Mouse (Mus musculus): Measurements from ENCODE around the gene Opalin. TPM values are rescaled to one million over a fixed set of nuclear protein-coding genes. Genes with fewer than 3 reads are reported as not detected.

Opalin gene
- total RNA-seq, 2 experiments from 2014 or later: not detected

- ATAC-seq (replicated peaks; ENCODE audit: low FRiP score, low TSS enrichment, poor library complexity, severe bottlenecking): peak; percentile 46
These were observed 54.7 kb downstream of the Opalin start for GRCm38 (mm10) chr19:41022244-41022643.

- no peak for ATAC-seq (replicated peaks; ENCODE audit: low FRiP score, low TSS enrichment, poor library complexity, severe bottlenecking)
These were observed 56.4 kb downstream of the Opalin start for GRCm38 (mm10) chr19:41020537-41020936.

GRCm38 (mm10) chr19:41019164-41019675 lies 57.7 kb downstream of the Opalin start:
- ATAC-seq (replicated peaks; ENCODE audit: low FRiP score, low TSS enrichment, poor library complexity, severe bottlenecking): no peak

- ATAC-seq (replicated peaks; ENCODE audit: low FRiP score, low TSS enrichment, poor library complexity, severe bottlenecking): peak; percentile 82
These were observed 60.8 kb downstream of the Opalin start for GRCm38 (mm10) chr19:41015951-41016716.

- ATAC-seq (replicated peaks; ENCODE audit: low FRiP score, low TSS enrichment, poor library complexity, severe bottlenecking): no peak
These were observed 62.9 kb downstream of the Opalin start for GRCm38 (mm10) chr19:41014003-41014402.

GRCm38 (mm10) chr19:41013591-41013990 lies 63.3 kb downstream of the Opalin start:
- ATAC-seq (replicated peaks; ENCODE audit: low FRiP score, low TSS enrichment, poor library complexity, severe bottlenecking): no peak

Other genes starting within 250 kb of the Opalin start
- gene Ccnj, start 245.8 kb downstream of the Opalin start, total RNA-seq (2014; fragmentation: Nextera tagmentation): 3.8 and 4.6 TPM in 2 replicates
- 4.4 and 6.2 TPM in 2 replicates for gene Ccnj, start 245.8 kb downstream of the Opalin start, total RNA-seq (2017)
- gene Zfp518a, start 182.4 kb downstream of the Opalin start, total RNA-seq (2014; fragmentation: Nextera tagmentation): 14.1 and 15.6 TPM in 2 replicates
- gene Zfp518a, start 182.4 kb downstream of the Opalin start, total RNA-seq (2017): 15.0 and 28.3 TPM in 2 replicates
- 0.89 and 26.4 TPM in 2 replicates for gene Blnk, start 82.6 kb downstream of the Opalin start, total RNA-seq (2014; fragmentation: Nextera tagmentation)
- 0.65 and 0.75 TPM in 2 replicates for gene Blnk, start 82.6 kb downstream of the Opalin start, total RNA-seq (2017)
- 3.4 and 40.7 TPM in 2 replicates for gene Dntt, start 47.8 kb downstream of the Opalin start, total RNA-seq (2014; fragmentation: Nextera tagmentation)
- gene Dntt, start 47.8 kb downstream of the Opalin start, total RNA-seq (2017): 10.3 and 10.6 TPM in 2 replicates
- not detected in 2 replicates for gene Tll2, start 129.7 kb upstream of the Opalin start, total RNA-seq (2014; fragmentation: Nextera tagmentation)
- not detected in 2 replicates for gene Tll2, start 129.7 kb upstream of the Opalin start, total RNA-seq (2017)
- 59.1 and 63.9 TPM in 2 replicates for gene Tm9sf3, start 186.9 kb upstream of the Opalin start, total RNA-seq (2014; fragmentation: Nextera tagmentation)
- 180 and 214 TPM in 2 replicates for gene Tm9sf3, start 186.9 kb upstream of the Opalin start, total RNA-seq (2017)

All from megakaryocyte-erythroid progenitor cell, adult 5-6 weeks (primary cell).